Mouse (Mus musculus) midbrain, embryonic 14.5 days (tissue): Measurements from ENCODE around the gene Hcrt. TPM values are rescaled to one million over a fixed set of nuclear protein-coding genes. Genes with fewer than 3 reads are reported as not detected.

Experiments
- ATAC-seq: fragments of 200-750 bp; cut with Nextera tagmentation; 2 replicates; pipeline ENCODE4 v1.8.0; 2017; ENCODE audit warnings: moderate number of reproducible peaks, moderate library complexity; ENCODE audit not compliant: low FRiP score, low TSS enrichment
- DNase-seq: peaks from one replicate; pipeline ENCODE4 v3.0.0-alpha.2; 2015
- H3K27ac ChIP-seq: fragments of 300-500 bp; sonication (generic); replicated peaks from 2 replicates; pipeline ENCODE4 v1.5.1; 2014; ENCODE audit warnings: mild to moderate bottlenecking, low read depth, low read length, moderate library complexity
- H3K27me3 ChIP-seq: fragments of 300-500 bp; sonication (generic); 2 replicates; pipeline ENCODE4 v1.6.1; 2014; ENCODE audit warnings: low read length, control low read depth, mixed read lengths; ENCODE audit not compliant: control insufficient read depth, insufficient read depth
- H3K36me3 ChIP-seq: fragments of 300-500 bp; sonication (generic); 2 replicates; pipeline ENCODE4 v1.6.1; 2014; ENCODE audit warnings: low read length, control low read depth; ENCODE audit not compliant: control insufficient read depth, insufficient read depth
- H3K4me1 ChIP-seq: fragments of 300-500 bp; sonication (generic); 2 replicates; pipeline ENCODE4 v1.6.1; 2014; ENCODE audit warnings: mild to moderate bottlenecking, antibody characterized with exemption, low read length, control low read depth; ENCODE audit not compliant: control insufficient read depth, insufficient read depth
- H3K4me2 ChIP-seq: fragments of 300-500 bp; sonication (generic); 2 replicates; pipeline ENCODE4 v1.6.1; 2014; ENCODE audit warnings: mild to moderate bottlenecking, low read length, moderate library complexity
- H3K4me3 ChIP-seq: fragments of 300-500 bp; sonication (generic); replicated peaks from 2 replicates; pipeline ENCODE4 v1.5.1; 2014; ENCODE audit warnings: low read depth, low read length
- H3K9ac ChIP-seq: fragments of 300-500 bp; sonication (generic); replicated peaks from 2 replicates; pipeline ENCODE4 v1.6.1; 2014; ENCODE audit warnings: mild to moderate bottlenecking, low read length, moderate library complexity
- H3K9me3 ChIP-seq: fragments of 300-500 bp; sonication (generic); 2 replicates; pipeline ENCODE4 v1.6.1; 2016; ENCODE audit warnings: low read length, control low read depth, mixed read lengths; ENCODE audit not compliant: control insufficient read depth
- WGBS: fragments of 180-500 bp; shearing (Covaris S2); extraction: QIAGEN DNeasy Blood & Tissue Kit; methylation state at CpG from one replicate; pipeline ENCODE4 v1.1.7; 2014; 5-methylcytosine and 5-hydroxymethylcytosine counted together
- polyA plus RNA-seq: library from polyadenylated mRNA; unstranded; fragments of >200 nt; fragmentation: Nextera tagmentation; extraction: Ambion mirVana; gene quantifications from 2 replicates; pipeline ENCODE4 v1.2.1, GENCODE M21; 2014

Hcrt gene
- polyA plus RNA-seq, 1 experiment from 2014 or later = not detected

DNA sequence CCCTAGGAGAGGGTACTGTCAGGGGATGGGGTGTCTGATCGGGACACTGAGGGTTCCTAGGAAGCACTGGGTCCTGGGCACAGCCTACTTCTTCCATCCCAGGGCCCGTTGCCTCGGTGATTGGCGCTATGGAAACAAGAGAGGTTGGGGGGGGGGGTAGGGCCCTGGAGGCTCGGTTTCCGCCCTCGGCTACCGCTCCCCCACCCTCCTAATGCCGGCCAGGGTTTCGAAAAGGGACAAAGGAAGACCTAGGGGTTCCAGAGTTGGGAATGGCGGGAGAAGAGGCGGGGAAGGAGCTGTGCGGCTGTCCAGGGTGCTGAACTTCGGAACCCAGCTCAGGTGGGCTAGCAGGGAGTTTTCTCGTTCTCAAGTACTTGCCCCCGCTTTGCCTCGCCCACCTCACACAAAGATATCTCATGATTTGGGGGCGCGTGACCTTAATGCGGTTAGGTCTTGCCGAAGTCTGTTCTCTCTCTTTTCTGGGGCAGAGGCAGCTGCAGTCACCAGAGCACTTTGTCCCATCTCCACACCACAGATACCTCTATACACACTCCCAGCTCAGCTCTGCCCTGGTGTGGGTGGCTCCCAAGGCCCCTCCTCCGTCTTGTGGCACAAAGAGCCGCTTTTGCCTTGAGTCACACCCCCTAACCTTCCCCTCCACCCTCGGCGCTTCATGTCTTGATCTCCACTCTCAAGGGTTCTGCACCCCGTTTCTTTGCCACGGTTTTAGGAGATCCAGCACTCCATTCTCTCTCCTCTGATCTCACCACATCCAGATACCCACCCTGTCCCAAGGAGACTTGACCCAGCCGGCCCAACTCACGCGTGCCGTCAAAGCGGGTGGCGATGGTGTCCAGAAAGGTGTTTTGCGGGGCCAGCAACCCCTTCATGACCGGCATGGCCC, 3.8 kb downstream of the Hcrt start:
- Histone ChIP-seq H3K9ac (peak overlapping the region; percentile 73), H3K27me3 (no peaks in the 10 kb centered on the region), H3K9me3 (no peaks in the 10 kb centered on the region), H3K36me3 (peaks cover 18% of the 10 kb centered on the region), H3K4me2 (peak overlapping the region; percentile 71), H3K4me3 (peak overlapping the region; percentile 53), H3K4me1 (peaks cover 10% of the 10 kb centered on the region; the same call in 1 of the 2 replicates), H3K27ac (peak overlapping the region; percentile 71)
- WGBS = 1% methylated on average over 35 of the region's 35 CpGs
- ATAC-seq = peak; percentile 14; the same call in 1 of the 2 replicates
- peak; percentile 58 for DNase-seq

DNA sequence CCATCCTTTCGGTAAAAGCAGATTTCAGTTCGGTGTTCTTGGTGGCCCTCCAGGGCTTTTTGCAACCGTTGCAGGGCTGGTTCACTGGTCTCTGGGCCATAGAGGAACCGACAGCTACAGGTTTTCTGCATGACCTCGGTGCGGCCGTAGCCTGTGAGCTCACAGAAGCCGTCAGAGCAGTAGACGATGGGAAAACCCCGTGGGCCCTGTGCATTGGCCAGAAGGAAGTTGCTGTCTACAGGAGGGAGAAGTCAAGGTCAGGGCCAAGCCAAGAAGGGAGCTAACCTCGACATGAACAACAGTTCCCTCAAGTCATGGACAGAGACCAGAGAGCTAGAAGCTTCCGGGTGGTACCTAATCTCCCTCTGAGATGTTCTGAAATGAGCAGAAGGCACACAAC, 5.2 kb downstream of the Hcrt start:
- H3K9me3 ChIP-seq = no peaks in the 10 kb centered on the region
- peaks cover 10% of the 10 kb centered on the region; the same call in 1 of the 2 replicates for H3K4me1 ChIP-seq
- H3K27me3 ChIP-seq = no peaks in the 10 kb centered on the region
- DNase-seq = no peak
- no peak overlapping the region for H3K4me3 ChIP-seq
- H3K36me3 ChIP-seq = peaks cover 23% of the 10 kb centered on the region
- no peak overlapping the region for H3K27ac ChIP-seq
- ATAC-seq = no peak
- H3K9ac ChIP-seq = no peak overlapping the region
- WGBS = 92% methylated on average over 12 of the region's 12 CpGs
- H3K4me2 ChIP-seq = no peak overlapping the region

DNA sequence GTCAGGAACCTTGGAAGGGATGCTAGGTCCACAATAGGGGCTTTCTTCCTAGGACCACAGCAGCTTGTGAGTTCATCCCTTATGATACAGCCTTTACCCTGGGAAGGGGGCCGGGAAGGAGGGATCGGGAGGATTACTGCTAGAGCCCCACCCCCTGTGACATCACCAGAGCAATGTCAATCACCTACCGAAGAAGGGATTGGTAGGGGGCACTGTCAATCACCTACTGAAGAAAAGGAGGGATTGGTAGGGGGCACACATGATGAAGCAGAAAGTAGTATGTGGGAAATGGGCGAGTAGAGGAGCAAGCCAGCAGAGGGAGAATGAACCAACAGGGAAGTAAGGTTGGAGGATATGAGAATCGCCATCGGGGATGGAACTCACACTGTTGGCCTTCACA, 6.3 kb downstream of the Hcrt start:
- H3K36me3 ChIP-seq = peaks cover 31% of the 10 kb centered on the region
- no peak overlapping the region for H3K4me2 ChIP-seq
- H3K4me3 ChIP-seq = no peak overlapping the region
- no peak overlapping the region for H3K9ac ChIP-seq
- no peaks in the 10 kb centered on the region for H3K9me3 ChIP-seq
- WGBS = 62% methylated on average over 6 of the region's 6 CpGs
- ATAC-seq = no peak
- H3K27ac ChIP-seq = no peak overlapping the region
- no peaks in the 10 kb centered on the region for H3K27me3 ChIP-seq
- DNase-seq = no peak
- peaks cover 10% of the 10 kb centered on the region; the same call in 1 of the 2 replicates for H3K4me1 ChIP-seq

DNA sequence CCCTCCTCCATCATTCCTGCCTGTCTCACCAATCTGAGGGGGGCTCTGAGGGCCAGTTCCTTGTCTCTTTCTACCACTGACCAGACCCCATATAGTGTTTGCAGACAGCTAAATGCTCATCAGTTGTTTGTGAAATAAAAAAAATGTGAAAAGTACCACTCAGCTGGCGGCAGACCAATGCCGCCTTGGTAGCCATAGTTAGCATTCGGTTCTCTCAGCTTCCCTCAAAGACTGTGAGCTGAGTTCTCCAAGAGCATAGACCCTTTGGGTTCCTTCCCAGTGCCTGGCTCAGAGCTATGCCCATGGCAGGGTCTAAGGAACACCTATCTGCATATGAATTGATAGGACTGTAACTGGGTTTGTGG, 8.1 kb downstream of the Hcrt start:
- H3K36me3 ChIP-seq = peaks cover 42% of the 10 kb centered on the region
- H3K9ac ChIP-seq = no peak overlapping the region
- WGBS = 92% methylated on average over 3 of the region's 3 CpGs

DNA sequence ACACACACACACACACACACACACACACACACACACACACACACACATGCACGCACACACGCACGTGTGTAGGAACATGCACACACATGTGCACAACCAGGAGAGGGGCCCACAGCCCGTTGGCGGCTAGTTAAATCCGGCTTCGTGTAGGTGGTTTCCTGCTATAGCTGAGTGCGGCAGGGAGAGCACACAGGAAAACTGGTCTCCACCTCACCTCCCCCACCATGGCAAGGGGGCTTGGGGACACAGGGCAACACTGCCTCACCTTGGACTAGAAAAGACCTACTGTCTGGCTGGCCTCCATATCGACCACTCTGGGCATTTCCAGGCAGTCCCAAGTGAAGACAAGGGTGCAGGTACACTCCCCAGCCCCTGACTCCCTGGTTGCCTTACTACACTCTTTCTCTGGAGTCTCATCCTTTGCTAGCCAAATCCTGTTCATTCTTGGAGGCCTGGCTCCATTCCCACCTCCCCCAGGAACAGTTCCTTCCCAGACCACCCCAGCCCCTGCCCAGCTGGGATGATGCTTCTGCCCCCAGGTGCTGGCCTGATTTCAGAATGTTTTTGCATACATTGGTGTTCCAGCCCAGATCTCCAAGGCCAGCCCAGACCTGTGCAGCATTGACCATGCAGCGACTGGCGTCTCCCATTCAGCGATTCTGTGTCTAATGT, 8.6 kb downstream of the Hcrt start:
- Histone ChIP-seq H3K4me3 (no peak overlapping the region), H3K27ac (no peak overlapping the region), H3K4me1 (0 out of 2 replicates have a peak, but pooled peaks cover 6% of the 10 kb centered on the region), H3K9ac (no peak overlapping the region), H3K36me3 (peaks cover 46% of the 10 kb centered on the region), H3K9me3 (no peaks in the 10 kb centered on the region), H3K4me2 (no peak overlapping the region), H3K27me3 (no peaks in the 10 kb centered on the region)
- WGBS = 86% methylated on average over 12 of the region's 12 CpGs
- no peak for DNase-seq
- ATAC-seq = no peak

More for the DNA sequence above, 8.1 kb downstream of the Hcrt start:
- no peak for DNase-seq
- H3K27ac ChIP-seq = no peak overlapping the region
- no peaks in the 10 kb centered on the region for H3K9me3 ChIP-seq
- H3K4me3 ChIP-seq = no peak overlapping the region
- 0 out of 2 replicates have a peak, but pooled peaks cover 7% of the 10 kb centered on the region for H3K4me1 ChIP-seq
- no peak for ATAC-seq
- no peaks in the 10 kb centered on the region for H3K27me3 ChIP-seq
- H3K4me2 ChIP-seq = no peak overlapping the region

DNA sequence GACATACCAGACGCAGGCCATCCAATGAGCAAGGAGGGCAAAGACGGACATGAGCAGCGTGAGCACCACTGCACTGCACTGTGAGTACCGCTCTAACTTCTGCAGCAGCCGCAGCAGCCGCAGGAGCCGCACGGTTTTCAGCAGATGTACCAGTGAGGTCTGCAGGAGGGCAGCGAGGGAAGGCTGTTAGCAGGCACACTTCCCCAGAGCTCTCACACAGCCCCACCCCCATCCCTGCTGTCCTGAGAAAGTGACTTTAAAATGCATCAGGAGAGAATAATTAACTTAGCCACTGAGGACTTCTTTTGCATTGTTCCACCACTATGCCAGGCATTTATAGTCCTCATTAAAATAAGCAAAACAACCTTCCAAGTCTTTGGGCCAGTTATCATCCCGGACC, 10.4 kb downstream of the Hcrt start:
- Histone ChIP-seq H3K36me3 (peaks cover 51% of the 10 kb centered on the region), H3K9me3 (no peaks in the 10 kb centered on the region), H3K27ac (no peak overlapping the region), H3K4me3 (no peak overlapping the region), H3K4me1 (no peaks in the 10 kb centered on the region), H3K27me3 (no peaks in the 10 kb centered on the region), H3K4me2 (no peak overlapping the region), H3K9ac (no peak overlapping the region)
- DNase-seq = no peak
- ATAC-seq = no peak
- WGBS = 44% methylated on average over 10 of the region's 10 CpGs

DNA sequence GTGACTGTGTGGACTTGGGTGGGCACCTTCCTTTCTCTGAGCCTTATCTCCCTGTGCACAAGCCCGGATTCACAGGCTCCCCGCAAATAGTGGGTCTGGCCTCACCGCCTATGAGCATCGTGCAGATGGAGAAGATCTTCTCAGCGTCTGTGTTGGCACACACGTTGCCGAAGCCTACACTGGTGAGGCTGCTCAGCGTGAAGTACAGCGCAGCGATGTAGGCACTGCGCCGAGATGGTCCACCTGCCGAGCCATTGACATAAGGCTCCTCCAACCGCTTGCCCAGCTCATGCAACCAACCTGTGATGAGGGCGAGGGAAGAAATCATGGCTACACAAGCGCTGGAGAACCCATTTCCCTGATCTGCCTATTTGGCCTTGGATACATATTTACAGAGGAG, 12.6 kb downstream of the Hcrt start:
- Histone ChIP-seq H3K27ac (no peak overlapping the region), H3K9ac (no peak overlapping the region), H3K4me1 (no peaks in the 10 kb centered on the region), H3K36me3 (peaks cover 52% of the 10 kb centered on the region), H3K27me3 (no peaks in the 10 kb centered on the region), H3K4me3 (no peak overlapping the region), H3K9me3 (no peaks in the 10 kb centered on the region), H3K4me2 (no peak overlapping the region)
- ATAC-seq (no peak), DNase-seq (no peak)
- 92% methylated on average over 16 of the region's 16 CpGs for WGBS

DNA sequence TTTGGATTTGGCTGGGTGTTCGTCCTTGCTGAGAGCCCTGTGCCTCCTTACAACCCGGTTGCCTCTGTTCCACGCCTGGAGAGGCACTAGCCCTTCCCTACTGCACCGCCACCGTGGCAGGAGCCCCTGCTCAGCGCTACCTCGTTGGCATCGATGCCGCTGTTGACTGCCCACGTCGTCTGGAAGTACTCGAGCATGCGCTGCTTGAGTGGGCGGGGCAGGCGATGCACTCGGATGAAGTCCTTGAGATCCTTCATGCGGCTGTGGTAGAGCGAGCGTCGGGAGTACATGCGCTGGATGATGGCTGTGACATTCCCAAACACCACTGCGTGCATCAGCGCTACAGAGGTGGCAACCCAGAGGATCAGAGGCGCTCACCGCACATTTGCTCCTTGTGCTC, 13.3 kb downstream of the Hcrt start:
- ATAC-seq = no peak
- peaks cover 46% of the 10 kb centered on the region for H3K36me3 ChIP-seq

More for the DNA sequence above, 13.3 kb downstream of the Hcrt start:
- H3K4me2 ChIP-seq = no peak overlapping the region
- no peak for DNase-seq
- H3K4me3 ChIP-seq = no peak overlapping the region
- no peak overlapping the region for H3K9ac ChIP-seq
- H3K27me3 ChIP-seq = no peaks in the 10 kb centered on the region
- no peaks in the 10 kb centered on the region for H3K9me3 ChIP-seq
- H3K4me1 ChIP-seq = no peaks in the 10 kb centered on the region
- H3K27ac ChIP-seq = no peak overlapping the region
- 59% methylated on average over 25 of the region's 25 CpGs for WGBS
